Mouse (Mus musculus): Measurements from ENCODE around the gene Hsd17b11. TPM values are rescaled to one million over a fixed set of nuclear protein-coding genes. Genes with fewer than 3 reads are reported as not detected.
A peak's percentile ranks its signal among the peaks of the same experiment; 100 is the strongest.

Gene Hsd17b11
- polyA plus RNA-seq (2015; fragmentation: Nextera tagmentation; extraction: Ambion mirVana) = 3.9 and 5.7 TPM in 2 replicates

DNA sequence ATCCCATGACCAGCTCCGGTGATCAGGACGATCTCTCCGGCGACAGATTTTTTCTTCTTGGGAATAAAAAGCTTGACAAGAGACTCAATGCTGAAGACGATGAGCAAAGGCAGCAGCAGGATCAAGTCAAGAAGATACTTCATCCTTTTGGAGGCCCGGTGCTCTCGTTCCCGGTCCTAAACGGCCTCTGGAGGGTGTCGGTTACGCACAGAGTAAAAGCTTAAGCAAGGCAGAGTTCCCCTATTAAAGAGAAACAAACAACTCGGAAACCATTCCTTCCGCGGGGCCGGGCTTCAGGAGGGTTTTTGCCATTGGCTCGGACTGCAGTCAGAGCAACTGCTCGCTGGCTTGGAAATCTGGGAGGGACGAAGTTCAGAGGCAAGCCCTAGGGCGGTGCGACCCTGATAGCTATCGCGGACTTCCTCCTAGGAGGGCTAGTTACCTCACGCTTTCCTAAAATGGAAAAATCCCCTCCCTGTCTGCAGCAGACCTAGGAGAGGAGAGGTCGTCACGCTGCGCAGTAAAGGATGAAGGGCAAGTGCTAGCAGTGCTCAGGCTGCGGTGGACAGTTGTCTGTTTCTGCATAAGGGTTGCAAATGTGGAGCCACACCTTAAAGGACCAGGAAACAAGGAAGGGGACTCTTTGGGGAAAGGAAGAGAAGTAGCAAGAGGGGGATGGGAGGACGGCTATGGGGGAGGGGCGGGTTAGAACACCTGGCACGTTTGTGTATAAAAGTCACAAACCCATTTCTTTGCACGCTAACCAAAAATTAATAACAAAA, at the start of gene Hsd17b11:
TSS of gene Hsd17b11 (minus strand) at position 323 of the 782 bp plus-strand sequence.
- peak; percentile 56 for DNase-seq (ENCODE audit: low spot score)

DNA sequence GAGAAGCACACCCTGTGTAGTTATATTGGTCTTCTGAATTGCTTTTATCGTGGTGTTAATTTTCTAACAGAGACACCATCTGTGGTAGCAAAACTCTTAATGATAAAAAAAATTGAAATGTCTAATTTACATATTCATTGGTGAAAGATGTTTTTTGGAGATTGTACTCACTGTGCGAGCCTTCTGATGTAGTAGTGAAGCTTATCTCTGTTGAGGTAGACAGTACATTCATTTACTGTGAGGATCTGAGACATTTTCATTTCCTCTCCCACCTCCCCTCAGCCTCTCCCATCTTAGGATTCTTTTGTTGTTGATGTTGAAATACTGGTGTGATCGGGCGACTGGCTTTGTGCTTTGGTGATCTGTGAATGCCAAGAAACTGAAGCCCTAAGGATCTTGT, 49.3 kb upstream of the Hsd17b11 start:
- DNase-seq (ENCODE audit: low spot score) = no peak

- peak; percentile 53 for DNase-seq (ENCODE audit: low spot score)
Measured at GRCm38 (mm10) chr5:104068751-104069150, 47.0 kb upstream of the Hsd17b11 start.

GRCm38 (mm10) chr5:104062773-104063551, 41.2 kb upstream of the Hsd17b11 start:
- DNase-seq (ENCODE audit: low spot score) = no peak

DNA sequence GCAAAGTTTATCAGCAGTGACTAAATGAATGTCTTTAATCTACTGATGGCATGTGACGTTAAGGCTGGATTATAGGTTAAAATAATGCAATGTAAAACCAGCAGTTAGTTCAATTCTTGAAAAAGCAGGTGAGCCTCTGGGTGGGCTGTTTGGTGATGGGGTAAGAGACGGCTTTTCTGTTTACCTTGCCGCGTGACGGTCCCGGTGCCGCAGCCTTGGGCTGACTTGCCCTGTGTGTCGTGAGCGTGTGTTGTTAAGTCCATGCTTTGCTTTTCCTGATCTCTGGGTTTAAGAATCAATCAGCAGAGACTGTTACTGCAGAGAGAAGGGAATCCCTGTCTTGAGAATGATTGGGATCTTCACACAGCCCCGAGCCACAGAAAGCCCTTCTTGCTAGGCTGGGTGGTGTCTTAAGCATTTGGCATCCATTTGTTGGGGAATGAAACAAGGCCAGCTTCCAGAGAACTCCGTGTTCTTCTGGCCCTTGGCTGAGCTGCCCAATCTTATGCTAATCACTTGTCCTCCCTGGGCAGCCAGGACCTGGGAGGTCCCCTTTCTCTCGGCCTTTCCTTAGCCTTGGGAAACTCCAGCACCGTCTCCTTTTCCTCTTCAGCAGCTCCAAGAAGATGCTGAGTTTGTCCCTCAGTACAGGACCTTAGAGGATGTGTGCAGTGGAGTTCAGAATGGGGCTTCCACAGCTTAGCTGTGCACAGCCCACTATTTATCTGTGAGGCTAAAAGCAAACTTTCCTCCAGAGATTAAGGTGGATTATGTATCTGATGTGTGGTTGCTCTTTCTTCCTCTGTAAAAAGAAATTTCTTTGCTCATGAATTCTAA, 40.4 kb upstream of the Hsd17b11 start:
- no peak for DNase-seq (ENCODE audit: low spot score)

DNA sequence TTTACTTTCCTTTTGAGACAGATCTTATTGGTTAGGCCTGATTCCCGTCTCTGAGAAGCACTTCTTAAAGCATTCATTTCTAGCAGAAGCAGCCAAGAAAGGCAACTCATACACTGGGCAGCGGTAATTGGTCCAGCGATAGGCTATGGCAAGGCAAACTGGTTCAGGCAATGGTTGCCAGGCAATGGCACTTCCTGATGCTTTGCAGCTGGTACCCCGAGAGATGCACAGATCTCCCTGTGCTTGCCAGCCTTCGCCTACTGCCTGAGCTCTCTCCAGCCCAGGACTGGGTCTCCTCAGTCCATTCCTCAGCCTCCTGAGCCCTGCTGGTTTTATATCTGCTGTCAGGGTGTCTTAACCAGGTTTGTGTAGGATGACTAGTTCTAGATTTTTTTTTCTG, 38.7 kb upstream of the Hsd17b11 start:
- no peak for DNase-seq (ENCODE audit: low spot score)

DNA sequence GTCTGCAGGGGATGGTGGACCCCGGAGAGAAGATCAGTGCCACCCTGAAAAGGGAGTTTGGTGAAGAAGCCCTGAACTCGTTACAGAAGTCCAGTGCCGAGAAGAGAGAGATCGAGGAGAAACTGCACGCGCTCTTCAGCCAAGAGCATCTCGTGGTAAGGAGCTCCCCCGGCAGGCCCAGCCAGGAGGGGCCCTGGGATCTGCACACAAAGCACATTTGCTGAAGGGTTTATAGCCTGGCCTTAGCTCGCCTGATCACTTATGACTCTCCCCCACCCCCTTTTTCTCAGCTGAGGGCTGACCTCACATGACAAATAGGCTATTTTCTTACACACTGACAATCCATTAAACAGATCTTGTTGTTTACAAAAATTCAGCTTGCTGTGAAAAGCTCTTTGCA, 37.9 kb upstream of the Hsd17b11 start:
- DNase-seq (ENCODE audit: low spot score) = no peak

DNA sequence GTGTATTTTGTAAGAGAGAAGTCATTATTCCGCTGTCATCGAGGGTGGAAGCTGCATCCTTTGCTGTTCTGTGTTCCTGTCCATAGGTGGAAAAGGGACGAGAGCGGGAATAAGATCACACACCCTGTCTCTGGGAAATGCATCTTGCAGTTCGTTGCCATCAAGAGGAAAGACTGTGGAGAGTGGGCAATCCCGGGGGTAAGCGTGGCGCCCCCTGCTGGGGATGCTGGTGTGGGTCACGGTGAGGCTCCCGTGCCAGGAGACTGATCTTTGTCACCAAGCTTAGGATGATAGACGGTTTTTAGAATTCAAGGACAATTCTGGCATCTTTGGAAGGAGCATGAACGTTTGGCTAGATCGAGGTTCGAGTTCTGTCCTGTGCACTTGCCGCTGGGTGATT, 36.3 kb upstream of the Hsd17b11 start:
- DNase-seq (ENCODE audit: low spot score) = peak; percentile 58

- no peak for DNase-seq (ENCODE audit: low spot score)
Measured at GRCm38 (mm10) chr5:104056295-104056694, 34.6 kb upstream of the Hsd17b11 start.

GRCm38 (mm10) chr5:104055816-104056215, 34.1 kb upstream of the Hsd17b11 start:
- DNase-seq (ENCODE audit: low spot score) = no peak

DNA sequence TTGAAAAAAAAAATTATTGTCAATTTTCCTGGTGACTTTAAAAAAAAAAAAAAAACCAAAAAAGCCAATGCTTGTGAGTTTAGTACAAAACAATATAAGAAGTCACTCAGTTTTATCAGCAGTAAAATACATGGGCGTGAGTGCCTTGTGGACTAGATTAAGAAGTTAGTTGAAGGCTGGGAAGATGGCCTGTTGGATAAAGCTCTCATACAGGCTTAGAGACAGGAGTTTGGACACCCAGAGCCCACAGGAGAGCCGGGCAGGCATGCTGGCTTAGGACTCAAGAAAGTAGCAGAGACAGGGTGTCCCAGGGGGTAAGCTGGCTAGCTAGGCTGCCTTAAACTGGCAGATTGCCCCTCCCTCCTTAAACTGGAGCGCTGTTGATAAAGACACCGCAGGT, 33.2 kb upstream of the Hsd17b11 start:
- DNase-seq (ENCODE audit: low spot score) = no peak

DNA sequence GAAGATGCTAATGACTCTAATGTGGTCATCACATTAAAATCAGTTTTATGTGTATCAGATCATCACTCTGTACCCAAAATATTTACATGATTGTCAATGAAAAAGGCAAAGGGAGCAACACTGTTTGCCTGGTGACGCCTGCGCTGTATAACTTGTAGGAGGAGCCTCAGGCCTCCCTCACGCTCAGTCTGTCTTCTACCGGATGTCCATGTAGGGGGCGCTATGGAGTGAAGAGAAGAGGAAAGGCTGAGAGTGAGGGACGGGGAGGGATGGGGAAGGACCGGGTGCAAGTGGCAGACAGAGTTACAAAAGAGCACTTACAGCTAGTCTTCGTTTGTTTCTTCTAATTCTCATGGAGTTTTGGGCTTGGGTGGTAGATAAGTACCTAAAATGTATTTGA, 31.2 kb upstream of the Hsd17b11 start:
- DNase-seq (ENCODE audit: low spot score) = peak; percentile 33

DNA sequence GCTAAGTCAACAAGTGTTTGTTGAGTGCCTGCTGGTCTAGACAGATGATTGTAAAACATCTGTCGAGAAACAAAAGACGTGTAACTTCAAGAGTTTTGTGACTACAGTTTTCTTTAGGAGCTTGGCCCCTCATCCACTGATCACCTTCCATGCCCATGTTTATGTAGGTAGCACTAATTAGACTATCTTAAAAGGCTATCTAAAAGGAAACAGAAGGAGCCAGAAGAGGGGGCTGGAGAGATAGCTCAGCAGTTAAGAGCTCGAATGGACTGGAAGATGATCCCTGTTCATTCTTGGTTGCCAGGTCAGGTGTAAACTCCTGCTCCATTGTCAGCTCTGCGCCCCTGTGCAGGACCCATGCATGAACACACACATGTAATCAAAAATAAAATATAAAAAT, 26.4 kb upstream of the Hsd17b11 start:
- no peak for DNase-seq (ENCODE audit: low spot score)

- peak; percentile 18 for DNase-seq (ENCODE audit: low spot score)
Measured at GRCm38 (mm10) chr5:104047200-104048105, 25.7 kb upstream of the Hsd17b11 start.

GRCm38 (mm10) chr5:104046256-104047199, 24.8 kb upstream of the Hsd17b11 start, which contains the start of gene Nudt9:
Gene Nudt9, plus strand, starts transcription at chr5:104046306.
- DNase-seq (ENCODE audit: low spot score) = peak; percentile 98

DNA sequence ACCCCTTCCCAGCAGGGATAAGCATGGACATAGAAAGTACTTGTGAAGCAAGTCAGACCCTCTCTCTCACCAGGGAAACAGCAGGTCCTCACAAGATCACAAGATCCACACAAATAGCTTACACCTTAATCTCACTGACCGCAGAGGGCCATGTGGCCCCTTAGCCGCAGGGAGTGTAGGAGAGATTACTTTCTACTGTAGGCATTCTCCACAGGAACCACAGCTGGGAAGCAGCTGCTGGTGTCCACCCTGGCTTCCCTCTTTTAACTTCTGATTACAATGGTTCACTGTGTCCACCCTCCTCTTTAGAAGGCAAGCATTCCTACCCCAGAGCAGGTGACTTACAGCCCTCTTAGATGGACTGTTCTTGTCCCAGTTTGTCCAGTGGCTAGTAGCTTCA, 22.0 kb upstream of the Hsd17b11 start:
- no peak for DNase-seq (ENCODE audit: low spot score)

DNA sequence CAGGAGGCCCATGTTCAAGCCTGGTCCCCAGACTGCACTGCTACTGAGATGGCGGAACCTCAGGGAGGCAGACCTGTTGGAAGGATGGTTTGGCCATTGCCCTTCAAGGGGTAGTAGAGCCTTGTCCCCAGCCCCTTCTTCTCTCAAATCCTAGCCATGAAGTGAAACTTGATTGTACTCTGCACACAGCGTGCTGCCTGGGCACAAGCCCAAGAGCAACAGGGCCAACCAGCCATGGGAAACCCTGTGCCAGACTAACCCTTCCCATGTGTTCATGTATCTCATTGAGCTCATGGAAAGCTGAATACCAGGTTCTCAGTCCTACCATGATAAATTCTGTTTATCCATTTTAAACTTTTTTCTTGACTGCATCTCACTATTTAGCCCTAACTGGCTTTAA, 21.2 kb upstream of the Hsd17b11 start:
- no peak for DNase-seq (ENCODE audit: low spot score)

- DNase-seq (ENCODE audit: low spot score) = peak; percentile 50
Measured at GRCm38 (mm10) chr5:104039154-104039932, 17.6 kb upstream of the Hsd17b11 start.

DNA sequence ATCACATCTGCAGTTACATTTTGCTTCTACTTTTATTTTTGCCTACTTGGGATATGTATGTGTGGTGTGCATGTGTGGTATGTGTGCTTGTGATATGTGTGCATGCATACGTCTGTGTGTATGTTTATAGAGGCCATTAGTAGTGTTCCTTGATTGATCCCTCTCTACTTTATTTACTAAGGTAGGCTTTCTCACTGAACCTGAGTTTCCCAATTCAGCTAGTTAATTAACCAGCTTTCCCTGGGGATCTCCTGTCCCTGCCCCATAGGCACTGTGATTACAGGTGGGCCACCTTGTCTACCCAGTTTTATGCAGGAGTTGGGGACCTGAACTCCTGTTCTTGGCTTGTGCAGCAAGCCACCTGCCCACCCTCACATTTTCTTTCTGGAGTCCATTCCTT, 15.0 kb upstream of the Hsd17b11 start:
- DNase-seq (ENCODE audit: low spot score) = no peak

All from thymus, postnatal 0 days (tissue).